Mouse (Mus musculus) liver, postnatal 0 days (tissue): ENCODE data around the gene Svs1. TPM values are rescaled to one million over a fixed set of nuclear protein-coding genes. Genes with fewer than 3 reads are reported as not detected.
A peak's percentile ranks its signal among the peaks of the same experiment; 100 is the strongest.
"Not testable (repeated sequence)": the region's sequence is repeated elsewhere in the genome, so short reads cannot be mapped to it uniquely, and the experiment has no call there.

ENCODE experiments used
- ATAC-seq: fragments of 200-750 bp; cut with Nextera tagmentation; 2 replicates; pipeline ENCODE4 v1.8.0; 2017; ENCODE audit warnings: mild to moderate bottlenecking, moderate library complexity
- DNase-seq: peaks from one replicate; pipeline ENCODE4 v3.0.0-alpha.2; 2016
- H3K27ac ChIP-seq: fragments of 300-500 bp; sonication (generic); 2 replicates; pipeline ENCODE4 v1.5.1; 2014; ENCODE audit warnings: antibody characterized with exemption, moderate library complexity, mild to moderate bottlenecking, low read depth
- H3K27me3 ChIP-seq: fragments of 300-500 bp; sonication (generic); 2 replicates; pipeline ENCODE4 v1.6.1; 2014; ENCODE audit warnings: low read length, control low read depth, mixed read lengths; ENCODE audit not compliant: insufficient read depth
- H3K36me3 ChIP-seq: fragments of 300-500 bp; sonication (generic); replicated peaks from 2 replicates; pipeline ENCODE4 v1.6.1; 2014; ENCODE audit warnings: mild to moderate bottlenecking, control low read depth, low read length, moderate library complexity, mixed read lengths; ENCODE audit not compliant: insufficient read depth
- H3K4me1 ChIP-seq: fragments of 300-500 bp; sonication (generic); 2 replicates; pipeline ENCODE4 v1.6.1; 2014; ENCODE audit warnings: antibody characterized with exemption, mild to moderate bottlenecking, control low read depth; ENCODE audit not compliant: insufficient read depth
- H3K4me2 ChIP-seq: fragments of 300-500 bp; sonication (generic); 2 replicates; pipeline ENCODE4 v1.6.1; 2014; ENCODE audit warnings: low read depth, mild to moderate bottlenecking, low read length, moderate library complexity, mixed read lengths
- H3K4me3 ChIP-seq: fragments of 300-500 bp; sonication (generic); 2 replicates; pipeline ENCODE4 v1.5.1; 2014; ENCODE audit warnings: low read depth, low read length
- H3K9ac ChIP-seq: fragments of 300-500 bp; sonication (generic); replicated peaks from 2 replicates; pipeline ENCODE4 v1.6.1; 2014; ENCODE audit warnings: mild to moderate bottlenecking, moderate library complexity
- H3K9me3 ChIP-seq: fragments of 300-500 bp; sonication (generic); 2 replicates; pipeline ENCODE4 v1.6.1; 2016; ENCODE audit warnings: mild to moderate bottlenecking, control low read depth, low read length, mixed read lengths
- CTCF ChIP-seq: sonication (generic); IDR thresholded peaks from 2 replicates; pipeline ENCODE4 v1.5.1; 2016; ENCODE audit warnings: antibody characterized with exemption, low read depth
- EP300 ChIP-seq: IDR thresholded peaks from 2 replicates; pipeline ENCODE4 v1.6.1; 2016; ENCODE audit warnings: antibody characterized with exemption, low read depth, mild to moderate bottlenecking
- WGBS: fragments of 180-500 bp; shearing (Covaris S2); extraction: QIAGEN DNeasy Blood & Tissue Kit; methylation state at CpG from one replicate; pipeline ENCODE4 v1.1.7; 2014; ENCODE audit not compliant: insufficient replicate concordance; 5-methylcytosine and 5-hydroxymethylcytosine counted together
- polyA plus RNA-seq: library from polyadenylated mRNA; unstranded; fragments of >200 nt; fragmentation: Nextera tagmentation; extraction: Ambion mirVana; gene quantifications from 2 replicates; pipeline ENCODE4 v1.2.1, GENCODE M21; 2015

Svs1 gene
- polyA plus RNA-seq, 1 experiment from 2014 or later = not detected

DNA sequence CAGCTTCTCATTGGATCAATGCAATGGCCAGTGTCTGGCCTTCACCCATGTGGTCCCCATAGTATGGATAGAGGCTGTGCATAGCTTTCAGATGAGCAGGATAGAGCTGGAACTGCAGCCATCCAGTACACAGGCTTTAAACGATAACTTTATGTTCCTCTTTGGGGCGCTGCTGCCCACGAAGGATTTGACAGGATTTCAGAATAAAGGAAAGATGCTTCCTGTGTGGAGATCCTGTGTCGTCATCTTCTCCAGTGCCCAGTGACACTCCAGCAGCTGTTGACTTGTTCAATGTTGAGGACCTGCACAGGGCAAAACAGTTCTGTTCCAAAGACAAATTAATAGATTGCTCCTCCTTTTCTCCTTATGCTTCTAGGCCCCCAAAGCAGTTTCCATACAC is 29.9 kb upstream of the Svs1 start:
- Histone ChIP-seq H3K9me3 (no peaks in the 10 kb centered on the region), H3K27ac (no peak overlapping the region), H3K36me3 (no peaks in the 10 kb centered on the region), H3K27me3 (no peaks in the 10 kb centered on the region), H3K9ac (no peak overlapping the region), H3K4me3 (no peak overlapping the region), H3K4me1 (no peaks in the 10 kb centered on the region), H3K4me2 (no peak overlapping the region)
- ATAC-seq (no peak), DNase-seq (peak; percentile 8)
- WGBS = 34% methylated on average over 4 of the region's 4 CpGs
- TF ChIP-seq EP300 = no peak
- no peak for TF ChIP-seq CTCF

DNA sequence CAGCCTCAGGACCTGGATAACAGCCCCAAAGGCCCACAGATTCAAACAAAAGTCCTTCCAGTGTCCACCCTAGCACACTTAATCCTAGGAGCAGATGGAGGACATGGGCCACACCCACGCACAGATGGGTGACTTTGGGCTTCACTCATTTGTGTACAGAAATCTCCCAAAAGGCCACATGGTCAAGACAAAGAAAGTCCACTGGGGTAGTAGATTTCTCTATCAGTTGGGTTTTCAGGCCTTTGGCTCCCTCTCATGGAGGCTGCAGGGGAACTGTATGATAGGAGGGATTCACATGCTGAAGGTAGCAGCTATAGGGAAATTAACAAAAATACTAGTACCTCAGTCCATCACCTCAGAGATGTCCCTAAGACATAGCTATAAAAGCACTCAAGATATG is 28.6 kb upstream of the Svs1 start:
- no peaks in the 10 kb centered on the region for H3K9me3 ChIP-seq
- no peak overlapping the region for H3K9ac ChIP-seq
- TF ChIP-seq CTCF (peak; percentile 52), EP300 (no peak)
- no peaks in the 10 kb centered on the region for H3K36me3 ChIP-seq
- no peaks in the 10 kb centered on the region for H3K4me1 ChIP-seq
- H3K4me2 ChIP-seq = no peak overlapping the region
- DNase-seq (no peak), ATAC-seq (no peak)
- no peak overlapping the region for H3K27ac ChIP-seq
- no peak overlapping the region for H3K4me3 ChIP-seq
- WGBS = 44% methylated on average over 1 of the region's 1 CpGs
- no peaks in the 10 kb centered on the region for H3K27me3 ChIP-seq

DNA sequence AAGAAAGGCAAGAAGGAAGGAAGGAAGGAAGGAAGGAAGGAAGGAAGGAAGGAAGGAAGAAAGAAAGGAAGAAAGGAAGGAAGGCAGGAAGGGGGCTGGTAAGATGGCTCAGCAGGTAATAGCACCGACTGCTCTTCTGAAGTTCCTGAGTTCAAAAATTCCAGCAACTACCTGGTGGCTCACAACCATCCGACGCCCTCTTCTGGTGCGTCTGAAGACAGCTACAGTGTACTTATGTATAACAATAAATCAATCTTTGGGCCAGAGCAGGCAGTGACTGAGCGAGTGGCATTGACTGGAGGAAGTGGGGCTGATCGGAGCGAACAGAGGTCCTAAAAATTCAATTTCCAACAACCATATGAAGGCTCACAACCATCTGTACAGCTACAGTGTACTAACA is 27.5 kb upstream of the Svs1 start:
- not testable (repeated sequence) for H3K4me2 ChIP-seq, H3K9me3 ChIP-seq, H3K9ac ChIP-seq, ATAC-seq, H3K4me1 ChIP-seq, H3K36me3 ChIP-seq, H3K27ac ChIP-seq, H3K4me3 ChIP-seq, H3K27me3 ChIP-seq
- DNase-seq = peak; percentile 9
- peak; percentile 36 for TF ChIP-seq CTCF
- WGBS = 39% methylated on average over 7 of the region's 7 CpGs

DNA sequence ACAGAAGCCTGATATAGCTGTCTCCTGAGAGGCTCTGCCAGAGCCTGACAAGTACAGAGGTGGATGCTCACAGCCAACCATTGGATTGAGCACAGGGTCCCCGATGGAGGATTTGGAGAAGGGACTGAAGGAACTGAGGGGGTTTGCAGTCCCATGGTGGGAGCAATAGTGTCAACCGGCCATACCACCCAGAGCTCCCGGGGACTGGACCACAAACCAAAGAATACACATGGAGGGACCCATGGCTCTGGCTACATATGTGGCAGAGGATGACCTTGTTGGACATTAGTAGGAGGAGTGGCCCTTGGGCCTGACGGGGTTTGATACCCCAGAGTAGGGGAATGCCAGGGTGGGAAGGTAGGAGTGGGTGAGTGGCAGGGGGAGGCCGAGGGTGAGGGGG is 20.0 kb upstream of the Svs1 start:
- not testable (repeated sequence) for H3K36me3 ChIP-seq, H3K27ac ChIP-seq, H3K4me2 ChIP-seq, H3K9me3 ChIP-seq, H3K27me3 ChIP-seq, ATAC-seq, H3K4me1 ChIP-seq, DNase-seq, H3K9ac ChIP-seq, H3K4me3 ChIP-seq
- WGBS = 73% methylated on average over 5 of the region's 5 CpGs

GRCm38 (mm10) chr6:48967868-48968267 is 18.8 kb upstream of the Svs1 start:
- Histone ChIP-seq H3K4me2 (no peak overlapping the region), H3K36me3 (no peaks in the 10 kb centered on the region), H3K9me3 (no peaks in the 10 kb centered on the region), H3K4me3 (no peak overlapping the region), H3K4me1 (no peaks in the 10 kb centered on the region), H3K27ac (no peak overlapping the region), H3K27me3 (no peaks in the 10 kb centered on the region), H3K9ac (no peak overlapping the region)
- no peak for DNase-seq
- ATAC-seq = no peak
- no peak for TF ChIP-seq EP300
- no peak for TF ChIP-seq CTCF

GRCm38 (mm10) chr6:48974663-48975062 is 12.0 kb upstream of the Svs1 start, which contains the start of gene Doxl2:
Gene Doxl2, plus strand, starts transcription at chr6:48974963.
- Histone ChIP-seq H3K9ac (no peak within 1 kb of the TSS), H3K4me3 (no peak within 1 kb of the TSS)
- ATAC-seq = no peak

DNA sequence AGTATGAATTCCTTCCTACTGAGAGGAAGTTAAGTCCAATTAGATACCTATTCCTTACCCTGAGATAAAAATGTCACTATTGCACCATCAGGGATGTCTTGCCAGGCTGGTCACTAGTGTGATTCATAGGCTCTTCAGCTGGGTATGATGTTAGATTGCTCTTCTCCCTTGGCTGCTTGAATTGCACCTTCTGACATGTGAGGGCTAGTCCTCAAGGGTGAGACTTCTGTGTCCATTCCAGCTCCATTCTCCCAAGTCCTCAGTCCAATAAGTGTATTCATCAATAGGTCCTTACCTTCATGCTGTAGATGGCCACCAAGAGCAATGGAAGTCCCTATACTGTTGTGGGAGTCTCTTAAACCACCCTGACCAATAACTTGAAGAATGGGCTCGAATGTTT is 7.0 kb upstream of the Svs1 start:
- no peak for DNase-seq
- Histone ChIP-seq H3K9ac (no peak overlapping the region), H3K4me1 (no peaks in the 10 kb centered on the region), H3K36me3 (no peaks in the 10 kb centered on the region), H3K9me3 (no peaks in the 10 kb centered on the region), H3K4me3 (no peak overlapping the region), H3K27ac (no peak overlapping the region), H3K4me2 (no peak overlapping the region), H3K27me3 (no peaks in the 10 kb centered on the region)
- no peak for TF ChIP-seq EP300
- no peak for TF ChIP-seq CTCF
- no peak for ATAC-seq
- 45% methylated on average over 1 of the region's 1 CpGs for WGBS

More at GRCm38 (mm10) chr6:48974663-48975062, 12.0 kb upstream of the Svs1 start, which contains the start of gene Doxl2:
- no peaks in the 10 kb centered on the region for H3K9me3 ChIP-seq
- no peak for TF ChIP-seq EP300
- no peak for TF ChIP-seq CTCF
- H3K27ac ChIP-seq = no peak within 1 kb of the TSS
- 77% methylated on average over 2 of the region's 2 CpGs for WGBS
- H3K4me2 ChIP-seq = no peak within 1 kb of the TSS
- DNase-seq = no peak
- H3K27me3 ChIP-seq = no peaks in the 10 kb centered on the region
- no peaks in the 10 kb centered on the region for H3K4me1 ChIP-seq
- no peaks in the 10 kb centered on the region for H3K36me3 ChIP-seq
